Mouse (Mus musculus) hindbrain, embryonic 15.5 days (tissue): ENCODE data around the gene Med13l. TPM values are rescaled to one million over a fixed set of nuclear protein-coding genes. Genes with fewer than 3 reads are reported as not detected.
A peak's percentile ranks its signal among the peaks of the same experiment; 100 is the strongest.

Experiments used
- ATAC-seq: fragments of 200-750 bp; cut with Nextera tagmentation; 2 replicates; pipeline ENCODE4 v1.8.0; 2017; ENCODE audit warnings: low read depth, moderate number of reproducible peaks, moderate TSS enrichment; ENCODE audit not compliant: low FRiP score
- H3K27ac ChIP-seq: fragments of 300-500 bp; sonication (generic); replicated peaks from 2 replicates; pipeline ENCODE4 v1.5.1; 2015; ENCODE audit warnings: mild to moderate bottlenecking, inconsistent platforms
- H3K27me3 ChIP-seq: fragments of 300-500 bp; sonication (generic); 2 replicates; pipeline ENCODE4 v1.6.1; 2015; ENCODE audit warnings: control low read depth, inconsistent platforms
- H3K36me3 ChIP-seq: fragments of 300-500 bp; sonication (generic); 2 replicates; pipeline ENCODE4 v1.6.1; 2015; ENCODE audit warnings: control low read depth, inconsistent platforms
- H3K4me1 ChIP-seq: fragments of 300-500 bp; sonication (generic); replicated peaks from 2 replicates; pipeline ENCODE4 v1.6.1; 2015; ENCODE audit warnings: control low read depth, inconsistent platforms
- H3K4me2 ChIP-seq: fragments of 300-500 bp; sonication (generic); 2 replicates; pipeline ENCODE4 v1.6.1; 2015; ENCODE audit warnings: moderate library complexity, mild to moderate bottlenecking, inconsistent platforms
- H3K4me3 ChIP-seq: fragments of 300-500 bp; sonication (generic); 2 replicates; pipeline ENCODE4 v1.5.1; 2015; ENCODE audit warnings: mild to moderate bottlenecking, inconsistent platforms
- H3K9ac ChIP-seq: fragments of 300-500 bp; sonication (generic); 2 replicates; pipeline ENCODE4 v1.6.1; 2015; ENCODE audit warnings: inconsistent platforms
- H3K9me3 ChIP-seq: fragments of 300-500 bp; sonication (generic); 2 replicates; pipeline ENCODE4 v1.6.1; 2016; ENCODE audit warnings: control low read depth, inconsistent platforms
- WGBS: fragments of 180-500 bp; shearing (Covaris S2); methylation state at CpG from one replicate; pipeline ENCODE4 v1.1.7; 2015; 5-methylcytosine and 5-hydroxymethylcytosine counted together
- polyA plus RNA-seq: library from polyadenylated mRNA; unstranded; fragments of >200 nt; fragmentation: Nextera tagmentation; extraction: Ambion mirVana; gene quantifications from 2 replicates; pipeline ENCODE4 v1.2.1, GENCODE M21; 2015

The Med13l gene
- polyA plus RNA-seq, 1 experiment from 2014 or later, result 13.7 TPM

GRCm38 (mm10) chr5:118526504-118526903 lies 34.0 kb upstream of the Med13l start:
- no peak overlapping the region for H3K4me3 ChIP-seq
- no peak overlapping the region for H3K4me2 ChIP-seq
- H3K27ac ChIP-seq, result no peak overlapping the region
- 86% methylated on average over 13 of the region's 13 CpGs for WGBS
- H3K9me3 ChIP-seq, result no peaks in the 10 kb centered on the region
- H3K27me3 ChIP-seq, result no peaks in the 10 kb centered on the region
- no peak for ATAC-seq
- H3K9ac ChIP-seq, result no peak overlapping the region
- no peaks in the 10 kb centered on the region; the same call in 1 of the 2 replicates for H3K4me1 ChIP-seq
- no peaks in the 10 kb centered on the region for H3K36me3 ChIP-seq

GRCm38 (mm10) chr5:118529241-118529640 lies 31.2 kb upstream of the Med13l start:
- no peaks in the 10 kb centered on the region for H3K9me3 ChIP-seq
- no peak overlapping the region for H3K4me2 ChIP-seq
- no peak for ATAC-seq
- no peaks in the 10 kb centered on the region; the same call in 1 of the 2 replicates for H3K4me1 ChIP-seq
- H3K27me3 ChIP-seq, result 0 out of 2 replicates have a peak, but pooled peaks cover 5% of the 10 kb centered on the region
- no peaks in the 10 kb centered on the region for H3K36me3 ChIP-seq
- 11% methylated on average over 7 of the region's 7 CpGs for WGBS
- no peak overlapping the region for H3K4me3 ChIP-seq
- H3K9ac ChIP-seq, result no peak overlapping the region
- no peak overlapping the region for H3K27ac ChIP-seq

GRCm38 (mm10) chr5:118532125-118532524 lies 28.4 kb upstream of the Med13l start:
- Histone ChIP-seq H3K4me2 (no peak overlapping the region), H3K27me3 (0 out of 2 replicates have a peak, but pooled peaks cover 5% of the 10 kb centered on the region), H3K27ac (no peak overlapping the region), H3K9ac (no peak overlapping the region), H3K36me3 (no peaks in the 10 kb centered on the region), H3K4me3 (no peak overlapping the region), H3K4me1 (no peaks in the 10 kb centered on the region; the same call in 1 of the 2 replicates), H3K9me3 (no peaks in the 10 kb centered on the region)
- 0 out of 2 replicates have a peak, but pooled peaks have one; percentile 30 for ATAC-seq
- 12% methylated on average over 13 of the region's 13 CpGs for WGBS

GRCm38 (mm10) chr5:118532659-118533058 lies 27.8 kb upstream of the Med13l start:
- H3K27ac ChIP-seq, result no peak overlapping the region
- H3K9me3 ChIP-seq, result no peaks in the 10 kb centered on the region
- H3K4me3 ChIP-seq, result no peak overlapping the region
- H3K9ac ChIP-seq, result no peak overlapping the region
- 46% methylated on average over 15 of the region's 15 CpGs for WGBS
- no peaks in the 10 kb centered on the region for H3K36me3 ChIP-seq
- no peak for ATAC-seq
- H3K4me2 ChIP-seq, result no peak overlapping the region
- H3K27me3 ChIP-seq, result 0 out of 2 replicates have a peak, but pooled peaks cover 5% of the 10 kb centered on the region
- no peaks in the 10 kb centered on the region; the same call in 1 of the 2 replicates for H3K4me1 ChIP-seq

- Histone ChIP-seq H3K36me3 (no peaks in the 10 kb centered on the region), H3K4me1 (no peaks in the 10 kb centered on the region; the same call in 1 of the 2 replicates), H3K4me3 (no peak overlapping the region), H3K27ac (no peak overlapping the region), H3K4me2 (no peak overlapping the region), H3K9me3 (no peaks in the 10 kb centered on the region), H3K27me3 (0 out of 2 replicates have a peak, but pooled peaks cover 5% of the 10 kb centered on the region), H3K9ac (no peak overlapping the region)
- 81% methylated on average over 9 of the region's 9 CpGs for WGBS
- ATAC-seq, result no peak
Observed at GRCm38 (mm10) chr5:118534407-118534921, 26.0 kb upstream of the Med13l start.

- Histone ChIP-seq H3K36me3 (no peaks in the 10 kb centered on the region), H3K4me2 (no peak overlapping the region), H3K9ac (no peak overlapping the region), H3K4me3 (no peak overlapping the region), H3K4me1 (no peaks in the 10 kb centered on the region), H3K27ac (no peak overlapping the region), H3K9me3 (no peaks in the 10 kb centered on the region), H3K27me3 (0 out of 2 replicates have a peak, but pooled peaks cover 5% of the 10 kb centered on the region)
- no peak for ATAC-seq
- WGBS, result 53% methylated on average over 8 of the region's 8 CpGs
Observed at GRCm38 (mm10) chr5:118535130-118535529, 25.3 kb upstream of the Med13l start.

GRCm38 (mm10) chr5:118538487-118538886 lies 22.0 kb upstream of the Med13l start:
- H3K27ac ChIP-seq, result no peak overlapping the region
- ATAC-seq, result no peak
- H3K9me3 ChIP-seq, result no peaks in the 10 kb centered on the region
- H3K4me3 ChIP-seq, result no peak overlapping the region
- 35% methylated on average over 5 of the region's 5 CpGs for WGBS
- no peak overlapping the region for H3K4me2 ChIP-seq
- H3K36me3 ChIP-seq, result no peaks in the 10 kb centered on the region
- H3K9ac ChIP-seq, result no peak overlapping the region
- 0 out of 2 replicates have a peak, but pooled peaks cover under 1% of the 10 kb centered on the region for H3K27me3 ChIP-seq
- no peaks in the 10 kb centered on the region for H3K4me1 ChIP-seq

GRCm38 (mm10) chr5:118543816-118544215 lies 16.7 kb upstream of the Med13l start:
- no peak overlapping the region for H3K9ac ChIP-seq
- no peak for ATAC-seq
- no peak overlapping the region for H3K4me2 ChIP-seq
- no peak overlapping the region for H3K4me3 ChIP-seq
- no peaks in the 10 kb centered on the region for H3K27me3 ChIP-seq
- no peaks in the 10 kb centered on the region; the same call in 1 of the 2 replicates for H3K9me3 ChIP-seq
- no peaks in the 10 kb centered on the region for H3K36me3 ChIP-seq
- no peaks in the 10 kb centered on the region for H3K4me1 ChIP-seq
- H3K27ac ChIP-seq, result no peak overlapping the region
- whole genome bisulfite sequencing, result 87% methylated on average over 2 of the region's 2 CpGs

GRCm38 (mm10) chr5:118550493-118550892 lies 10.0 kb upstream of the Med13l start:
- Histone ChIP-seq H3K4me3 (no peak overlapping the region), H3K4me1 (no peaks in the 10 kb centered on the region), H3K27me3 (no peaks in the 10 kb centered on the region), H3K36me3 (no peaks in the 10 kb centered on the region), H3K9me3 (no peaks in the 10 kb centered on the region; the same call in 1 of the 2 replicates), H3K27ac (no peak overlapping the region), H3K4me2 (no peak overlapping the region), H3K9ac (no peak overlapping the region)
- 75% methylated on average over 5 of the region's 5 CpGs for WGBS
- no peak for ATAC-seq

GRCm38 (mm10) chr5:118553290-118553689 lies 7.2 kb upstream of the Med13l start:
- no peak overlapping the region for H3K9ac ChIP-seq
- H3K4me2 ChIP-seq, result no peak overlapping the region
- H3K9me3 ChIP-seq, result no peaks in the 10 kb centered on the region
- no peak overlapping the region for H3K27ac ChIP-seq
- H3K27me3 ChIP-seq, result no peaks in the 10 kb centered on the region
- H3K4me3 ChIP-seq, result no peak overlapping the region
- no peak for ATAC-seq
- no peaks in the 10 kb centered on the region for H3K4me1 ChIP-seq
- H3K36me3 ChIP-seq, result no peaks in the 10 kb centered on the region

- H3K4me1 ChIP-seq, result peaks cover 7% of the 10 kb centered on the region
- H3K9ac ChIP-seq, result no peak overlapping the region
- no peaks in the 10 kb centered on the region for H3K36me3 ChIP-seq
- no peak overlapping the region for H3K27ac ChIP-seq
- 95% methylated on average over 4 of the region's 4 CpGs for WGBS
- no peak overlapping the region for H3K4me3 ChIP-seq
- no peaks in the 10 kb centered on the region for H3K27me3 ChIP-seq
- H3K4me2 ChIP-seq, result no peak overlapping the region
- H3K9me3 ChIP-seq, result no peaks in the 10 kb centered on the region
- ATAC-seq, result no peak
Observed at GRCm38 (mm10) chr5:118555305-118555704, 5.2 kb upstream of the Med13l start.

- Histone ChIP-seq H3K27ac (no peak overlapping the region), H3K36me3 (no peaks in the 10 kb centered on the region), H3K27me3 (no peaks in the 10 kb centered on the region), H3K4me3 (no peak overlapping the region), H3K4me2 (no peak overlapping the region), H3K4me1 (peaks cover 7% of the 10 kb centered on the region), H3K9ac (no peak overlapping the region), H3K9me3 (no peaks in the 10 kb centered on the region)
- no peak for ATAC-seq
- 39% methylated on average over 12 of the region's 12 CpGs for WGBS
Observed at GRCm38 (mm10) chr5:118556387-118556937, 4.0 kb upstream of the Med13l start.
